Mouse (Mus musculus): ENCODE data around the gene D2hgdh. TPM values are rescaled to one million over a fixed set of nuclear protein-coding genes. Genes with fewer than 3 reads are reported as not detected.

The D2hgdh gene
- polyA plus RNA-seq (2015; fragmentation: Nextera tagmentation; extraction: Ambion mirVana) = 16.9 and 17.1 TPM in 2 replicates

GRCm38 (mm10) chr1:93824609-93825008 is at the start of gene D2hgdh:
Gene D2hgdh, plus strand, starts transcription at chr1:93824909.
- Histone ChIP-seq H3K9me3 (no peaks in the 10 kb centered on the region), H3K4me3 (peak within 1 kb of the TSS; percentile 51), H3K9ac (peak within 1 kb of the TSS; percentile 51), H3K27ac (replicated peaks) (peak within 1 kb of the TSS; percentile 94), H3K4me1 (replicated peaks) (peaks cover 16% of the 10 kb centered on the region), H3K36me3 (peaks cover 12% of the 10 kb centered on the region; the same call in 1 of the 2 replicates), H3K27me3 (no peaks in the 10 kb centered on the region), H3K4me2 (peak within 1 kb of the TSS; percentile 64)
- peak; percentile 5 for ATAC-seq (ENCODE audit: low FRiP score, low read depth)
- 2% methylated on average over 10 of the region's 10 CpGs for WGBS

- Histone ChIP-seq H3K27ac (replicated peaks) (no peak overlapping the region), H3K9me3 (no peaks in the 10 kb centered on the region), H3K4me1 (replicated peaks) (no peaks in the 10 kb centered on the region), H3K27me3 (no peaks in the 10 kb centered on the region), H3K36me3 (peaks cover 70% of the 10 kb centered on the region), H3K9ac (no peak overlapping the region), H3K4me3 (no peak overlapping the region), H3K4me2 (no peak overlapping the region)
- ATAC-seq (ENCODE audit: low FRiP score, low read depth) = no peak
- 96% methylated on average over 5 of the region's 5 CpGs for WGBS
Observed at GRCm38 (mm10) chr1:93776686-93777085, 48.0 kb upstream of the D2hgdh start.

- Histone ChIP-seq H3K9me3 (no peaks in the 10 kb centered on the region), H3K9ac (no peak overlapping the region), H3K27ac (replicated peaks) (no peak overlapping the region), H3K4me3 (no peak overlapping the region), H3K4me2 (no peak overlapping the region), H3K36me3 (peaks cover 84% of the 10 kb centered on the region), H3K27me3 (no peaks in the 10 kb centered on the region), H3K4me1 (replicated peaks) (no peaks in the 10 kb centered on the region)
- no peak for ATAC-seq (ENCODE audit: low FRiP score, low read depth)
- WGBS = 87% methylated on average over 2 of the region's 2 CpGs
Observed at GRCm38 (mm10) chr1:93786912-93787311, 37.8 kb upstream of the D2hgdh start.

GRCm38 (mm10) chr1:93794526-93794925 is 30.2 kb upstream of the D2hgdh start:
- no peak overlapping the region for H3K9ac ChIP-seq
- 95% methylated on average over 8 of the region's 8 CpGs for WGBS
- no peak overlapping the region for H3K27ac ChIP-seq (replicated peaks)
- no peaks in the 10 kb centered on the region for H3K9me3 ChIP-seq
- H3K27me3 ChIP-seq = no peaks in the 10 kb centered on the region
- H3K36me3 ChIP-seq = peaks cover 71% of the 10 kb centered on the region
- H3K4me3 ChIP-seq = no peak overlapping the region
- no peak for ATAC-seq (ENCODE audit: low FRiP score, low read depth)
- H3K4me1 ChIP-seq (replicated peaks) = no peaks in the 10 kb centered on the region
- no peak overlapping the region for H3K4me2 ChIP-seq

- H3K9ac ChIP-seq = no peak overlapping the region
- no peak overlapping the region for H3K27ac ChIP-seq (replicated peaks)
- H3K36me3 ChIP-seq = peaks cover 61% of the 10 kb centered on the region
- H3K27me3 ChIP-seq = no peaks in the 10 kb centered on the region
- ATAC-seq (ENCODE audit: low FRiP score, low read depth) = no peak
- H3K9me3 ChIP-seq = no peaks in the 10 kb centered on the region
- no peak overlapping the region for H3K4me3 ChIP-seq
- peaks cover 1% of the 10 kb centered on the region for H3K4me1 ChIP-seq (replicated peaks)
- H3K4me2 ChIP-seq = no peak overlapping the region
- 80% methylated on average over 8 of the region's 8 CpGs for WGBS
Observed at GRCm38 (mm10) chr1:93795886-93796285, 28.8 kb upstream of the D2hgdh start.

GRCm38 (mm10) chr1:93800670-93801503 is 23.8 kb upstream of the D2hgdh start:
- WGBS = 78% methylated on average over 21 of the region's 21 CpGs
- no peaks in the 10 kb centered on the region for H3K27me3 ChIP-seq
- H3K36me3 ChIP-seq = peaks cover 21% of the 10 kb centered on the region
- H3K4me3 ChIP-seq = peak overlapping the region; percentile 89
- H3K9ac ChIP-seq = peak overlapping the region; percentile 72
- peaks cover 37% of the 10 kb centered on the region for H3K4me1 ChIP-seq (replicated peaks)
- peak overlapping the region; percentile 94 for H3K4me2 ChIP-seq
- no peaks in the 10 kb centered on the region for H3K9me3 ChIP-seq
- H3K27ac ChIP-seq (replicated peaks) = peak overlapping the region; percentile 83; the same call in 1 of the 2 replicates
- no peak for ATAC-seq (ENCODE audit: low FRiP score, low read depth)

GRCm38 (mm10) chr1:93801741-93802238 is 22.9 kb upstream of the D2hgdh start, which contains the start of gene Dtymk:
Gene Dtymk, minus strand, starts transcription at chr1:93801934.
- no peaks in the 10 kb centered on the region for H3K9me3 ChIP-seq
- H3K9ac ChIP-seq = peak within 1 kb of the TSS; percentile 72
- under 1% methylated on average over 42 of the region's 42 CpGs for WGBS
- H3K27ac ChIP-seq (replicated peaks) = peak within 1 kb of the TSS; percentile 83
- ATAC-seq (ENCODE audit: low FRiP score, low read depth) = peak; percentile 69
- H3K4me2 ChIP-seq = peak within 1 kb of the TSS; percentile 94
- H3K27me3 ChIP-seq = no peaks in the 10 kb centered on the region
- peak within 1 kb of the TSS; percentile 89 for H3K4me3 ChIP-seq
- peaks cover 21% of the 10 kb centered on the region for H3K36me3 ChIP-seq
- peaks cover 37% of the 10 kb centered on the region for H3K4me1 ChIP-seq (replicated peaks)

GRCm38 (mm10) chr1:93802771-93803170 is 21.9 kb upstream of the D2hgdh start:
- H3K9ac ChIP-seq = peak overlapping the region; percentile 75; the same call in 1 of the 2 replicates

GRCm38 (mm10) chr1:93803556-93804507 is 20.9 kb upstream of the D2hgdh start, which contains the start of gene Ing5:
Gene Ing5, plus strand, starts transcription at chr1:93803965.
- peak; percentile 94 for ATAC-seq (ENCODE audit: low FRiP score, low read depth)
- peaks cover 37% of the 10 kb centered on the region for H3K4me1 ChIP-seq (replicated peaks)
- no peaks in the 10 kb centered on the region for H3K27me3 ChIP-seq
- H3K4me3 ChIP-seq = peak within 1 kb of the TSS; percentile 79
- peaks cover 20% of the 10 kb centered on the region for H3K36me3 ChIP-seq
- peak within 1 kb of the TSS; percentile 94 for H3K4me2 ChIP-seq
- under 1% methylated on average over 69 of the region's 94 CpGs for WGBS
- peak within 1 kb of the TSS; percentile 99 for H3K27ac ChIP-seq (replicated peaks)
- no peaks in the 10 kb centered on the region for H3K9me3 ChIP-seq
- peak within 1 kb of the TSS; percentile 84 for H3K9ac ChIP-seq

More at GRCm38 (mm10) chr1:93802771-93803170, 21.9 kb upstream of the D2hgdh start:
- WGBS = 85% methylated on average over 5 of the region's 5 CpGs
- peak overlapping the region; percentile 79 for H3K4me3 ChIP-seq
- H3K27me3 ChIP-seq = no peaks in the 10 kb centered on the region
- ATAC-seq (ENCODE audit: low FRiP score, low read depth) = no peak
- H3K4me1 ChIP-seq (replicated peaks) = peaks cover 37% of the 10 kb centered on the region
- 0 out of 2 replicates have a peak overlapping the region, but pooled peaks have one; percentile 83 for H3K27ac ChIP-seq (replicated peaks)
- H3K36me3 ChIP-seq = peaks cover 19% of the 10 kb centered on the region
- H3K4me2 ChIP-seq = peak overlapping the region; percentile 94
- no peaks in the 10 kb centered on the region for H3K9me3 ChIP-seq

GRCm38 (mm10) chr1:93804818-93805217 is 19.9 kb upstream of the D2hgdh start:
- peaks cover 37% of the 10 kb centered on the region for H3K4me1 ChIP-seq (replicated peaks)
- no peaks in the 10 kb centered on the region for H3K9me3 ChIP-seq
- peak overlapping the region; percentile 99; the same call in 1 of the 2 replicates for H3K27ac ChIP-seq (replicated peaks)
- WGBS = 81% methylated on average over 4 of the region's 4 CpGs
- H3K4me2 ChIP-seq = peak overlapping the region; percentile 94
- ATAC-seq (ENCODE audit: low FRiP score, low read depth) = no peak
- peaks cover 17% of the 10 kb centered on the region for H3K36me3 ChIP-seq
- 0 out of 2 replicates have a peak overlapping the region, but pooled peaks have one; percentile 84 for H3K9ac ChIP-seq
- peak overlapping the region; percentile 79 for H3K4me3 ChIP-seq
- no peaks in the 10 kb centered on the region for H3K27me3 ChIP-seq

- Histone ChIP-seq H3K27ac (replicated peaks) (no peak overlapping the region), H3K36me3 (peaks cover 21% of the 10 kb centered on the region), H3K4me3 (no peak overlapping the region), H3K9me3 (no peaks in the 10 kb centered on the region), H3K4me1 (replicated peaks) (peaks cover 37% of the 10 kb centered on the region), H3K4me2 (peak overlapping the region; percentile 94), H3K9ac (no peak overlapping the region), H3K27me3 (no peaks in the 10 kb centered on the region)
- 88% methylated on average over 5 of the region's 5 CpGs for WGBS
- ATAC-seq (ENCODE audit: low FRiP score, low read depth) = no peak
Observed at GRCm38 (mm10) chr1:93805221-93805951, 19.3 kb upstream of the D2hgdh start.
